Mouse (Mus musculus): Measurements from ENCODE around the gene Dmrt3. TPM values are rescaled to one million over a fixed set of nuclear protein-coding genes. Genes with fewer than 3 reads are reported as not detected.

Gene Dmrt3
- total and polyA plus RNA-seq, 3 experiments, result not detected

- Histone ChIP-seq H3K27me3 (ENCODE audit: control insufficient read depth in 1 of 2, insufficient read depth in 2 of 2, low read length in 2 of 2) (no peaks in the 10 kb centered on the region), H3K4me3 (ENCODE audit: control insufficient read depth in 1 of 2, insufficient read depth in 1 of 2, low read depth in 2 of 2, low read length in 2 of 2) (no peak overlapping the region)
- TF ChIP-seq TAL1 (IDR thresholded peaks at IDR 0.05; ENCODE audit: low read length) (no peak), ZNF384 (IDR thresholded peaks at IDR 0.05; ENCODE audit: low read depth, low read length) (peak; percentile 20; the same call in 1 of the 2 replicates)
Measured at GRCm38 (mm10) chr19:25670571-25671285, 60.6 kb downstream of the Dmrt3 start.

GRCm38 (mm10) chr19:25671681-25672080, 61.6 kb downstream of the Dmrt3 start:
- H3K9me3 ChIP-seq (replicated peaks; ENCODE audit: insufficient read depth, low read length), result no peaks in the 10 kb centered on the region
- H3K36me3 ChIP-seq (ENCODE audit: control insufficient read depth in 1 of 2, insufficient read depth in 2 of 2, low read length in 2 of 2), result no peaks in the 10 kb centered on the region
- H3K79me2 ChIP-seq (ENCODE audit: control insufficient read depth, insufficient read depth, low read length, poor library complexity), result no peaks in the 10 kb centered on the region
- DNase-seq (ENCODE audit: low read depth, low spot score), result no peak
- no peak overlapping the region for H3K9ac ChIP-seq (ENCODE audit: control insufficient read depth, low read depth, low read length, poor library complexity, severe bottlenecking)
- no peak for TF ChIP-seq MEF2A (IDR thresholded peaks at IDR 0.05; ENCODE audit: extremely low read depth, insufficient replicate concordance, low read depth, low read length, poor library complexity, severe bottlenecking)
- no peak for TF ChIP-seq MYC (IDR thresholded peaks at IDR 0.05; ENCODE audit: low read depth, low read length)
- TF ChIP-seq RAD21 (IDR thresholded peaks at IDR 0.05; ENCODE audit: low read depth, low read length), result no peak
- TF ChIP-seq RCOR1 (IDR thresholded peaks at IDR 0.05; ENCODE audit: low read depth, low read length), result no peak
- TF ChIP-seq NRF1 (IDR thresholded peaks at IDR 0.05; ENCODE audit: insufficient read depth, low read depth, low read length, poor library complexity, severe bottlenecking), result no peak
- TF ChIP-seq MAZ (IDR thresholded peaks at IDR 0.05; ENCODE audit: low read depth, low read length), result no peak
- no peak for TF ChIP-seq BHLHE40 (IDR thresholded peaks at IDR 0.05; ENCODE audit: borderline replicate concordance, low read depth, low read length)
- no peak for TF ChIP-seq POLR2AphosphoS5 (IDR thresholded peaks at IDR 0.05; ENCODE audit: borderline replicate concordance, low read depth, low read length)
- TF ChIP-seq ETS1 (IDR thresholded peaks at IDR 0.05; ENCODE audit: low read depth, low read length), result no peak
- TF ChIP-seq GABPA (IDR thresholded peaks at IDR 0.05; ENCODE audit: low read depth, low read length), result no peak
- no peak for TF ChIP-seq TBP (IDR thresholded peaks at IDR 0.05; ENCODE audit: low read depth, low read length)
- TF ChIP-seq CHD1 (IDR thresholded peaks at IDR 0.05; ENCODE audit: low read depth, low read length), result no peak
- no peak for TF ChIP-seq KAT2A (conservative IDR thresholded peaks at IDR 0.05; ENCODE audit: low read depth, low read length)
- TF ChIP-seq TAL1 (IDR thresholded peaks at IDR 0.05; ENCODE audit: low read length), result no peak
- no peak for TF ChIP-seq MAFK (IDR thresholded peaks at IDR 0.05; ENCODE audit: borderline replicate concordance, low read depth, low read length)
- TF ChIP-seq POLR2A (IDR thresholded peaks at IDR 0.05; ENCODE audit: control insufficient read depth in 1 of 2, insufficient read depth in 1 of 2, low read depth in 1 of 2, low read length in 2 of 2, poor library complexity in 1 of 2), result no peak
- TF ChIP-seq JUND (IDR thresholded peaks at IDR 0.05; ENCODE audit: low read depth, low read length), result no peak
- no peak for TF ChIP-seq GATA1 (IDR thresholded peaks at IDR 0.05; ENCODE audit: low read depth, low read length)
- no peaks in the 10 kb centered on the region for H3K4me1 ChIP-seq (ENCODE audit: control insufficient read depth in 1 of 2, insufficient read depth in 2 of 2, low read length in 2 of 2)
- no peaks in the 10 kb centered on the region for H3K27me3 ChIP-seq (ENCODE audit: control insufficient read depth in 1 of 2, insufficient read depth in 2 of 2, low read length in 2 of 2)
- no peak overlapping the region for H3K27ac ChIP-seq (ENCODE audit: control insufficient read depth, low read depth, low read length)
- H3K4me3 ChIP-seq (ENCODE audit: control insufficient read depth in 1 of 2, insufficient read depth in 1 of 2, low read depth in 2 of 2, low read length in 2 of 2), result no peak overlapping the region

More at GRCm38 (mm10) chr19:25670571-25671285, 60.6 kb downstream of the Dmrt3 start:
- H3K9me3 ChIP-seq (replicated peaks; ENCODE audit: insufficient read depth, low read length), result no peaks in the 10 kb centered on the region
- no peak overlapping the region for H3K27ac ChIP-seq (ENCODE audit: control insufficient read depth, low read depth, low read length)
- DNase-seq (ENCODE audit: low read depth, low spot score), result peak; percentile 5
- no peaks in the 10 kb centered on the region for H3K4me1 ChIP-seq (ENCODE audit: control insufficient read depth in 1 of 2, insufficient read depth in 2 of 2, low read length in 2 of 2)
- H3K9ac ChIP-seq (ENCODE audit: control insufficient read depth, low read depth, low read length, poor library complexity, severe bottlenecking), result no peak overlapping the region
- H3K36me3 ChIP-seq (ENCODE audit: control insufficient read depth in 1 of 2, insufficient read depth in 2 of 2, low read length in 2 of 2), result no peaks in the 10 kb centered on the region
- no peaks in the 10 kb centered on the region for H3K79me2 ChIP-seq (ENCODE audit: control insufficient read depth, insufficient read depth, low read length, poor library complexity)
